Mouse (Mus musculus): ENCODE measurements around the gene Adamts18. TPM values are rescaled to one million over a fixed set of nuclear protein-coding genes. Genes with fewer than 3 reads are reported as not detected.

Gene Adamts18
- polyA plus RNA-seq, 1 experiment from 2014 or later, result 0.90 TPM

GRCm38 (mm10) chr8:113791061-113791460, 57.5 kb downstream of the Adamts18 start:
- Histone ChIP-seq H3K27me3 (ENCODE audit: control insufficient read depth, insufficient read depth, low read length) (no peaks in the 10 kb centered on the region), H3K4me2 (replicated peaks; ENCODE audit: low read depth) (no peak overlapping the region), H3K4me3 (ENCODE audit: low read depth, low read length) (no peak overlapping the region), H3K9me3 (ENCODE audit: control insufficient read depth, low read length) (no peaks in the 10 kb centered on the region), H3K27ac (replicated peaks) (no peak overlapping the region), H3K9ac (ENCODE audit: low read length) (no peak overlapping the region), H3K4me1 (replicated peaks; ENCODE audit: control insufficient read depth, insufficient read depth) (no peaks in the 10 kb centered on the region), H3K36me3 (ENCODE audit: control insufficient read depth, insufficient read depth, low read length) (no peaks in the 10 kb centered on the region)
- WGBS, result 72% methylated on average over 3 of the region's 3 CpGs
- TF ChIP-seq EP300 (optimal IDR thresholded peaks at IDR 0.05) (no peak), CTCF (IDR thresholded peaks at IDR 0.05; ENCODE audit: low read depth) (no peak)
- DNase-seq (ENCODE audit: low spot score), result no peak
- no peak for ATAC-seq (ENCODE audit: low FRiP score, low TSS enrichment)

- DNase-seq (ENCODE audit: low spot score), result no peak
- no peak for TF ChIP-seq CTCF (IDR thresholded peaks at IDR 0.05; ENCODE audit: low read depth)
- TF ChIP-seq EP300 (optimal IDR thresholded peaks at IDR 0.05), result no peak
- Histone ChIP-seq H3K4me3 (ENCODE audit: low read depth, low read length) (no peak overlapping the region), H3K27ac (replicated peaks) (no peak overlapping the region), H3K4me1 (replicated peaks; ENCODE audit: control insufficient read depth, insufficient read depth) (no peaks in the 10 kb centered on the region), H3K27me3 (ENCODE audit: control insufficient read depth, insufficient read depth, low read length) (no peaks in the 10 kb centered on the region), H3K9me3 (ENCODE audit: control insufficient read depth, low read length) (no peaks in the 10 kb centered on the region), H3K9ac (ENCODE audit: low read length) (no peak overlapping the region), H3K4me2 (replicated peaks; ENCODE audit: low read depth) (no peak overlapping the region), H3K36me3 (ENCODE audit: control insufficient read depth, insufficient read depth, low read length) (no peaks in the 10 kb centered on the region)
- WGBS, result 68% methylated on average over 3 of the region's 3 CpGs
- ATAC-seq (ENCODE audit: low FRiP score, low TSS enrichment), result no peak
Measured at GRCm38 (mm10) chr8:113783711-113784110, 64.8 kb downstream of the Adamts18 start.

- H3K27ac ChIP-seq (replicated peaks), result no peak overlapping the region
- no peak overlapping the region for H3K4me3 ChIP-seq (ENCODE audit: low read depth, low read length)
- H3K4me2 ChIP-seq (replicated peaks; ENCODE audit: low read depth), result no peak overlapping the region
- H3K36me3 ChIP-seq (ENCODE audit: control insufficient read depth, insufficient read depth, low read length), result no peaks in the 10 kb centered on the region
- H3K9me3 ChIP-seq (ENCODE audit: control insufficient read depth, low read length), result no peaks in the 10 kb centered on the region
- no peak for DNase-seq (ENCODE audit: low spot score)
- ATAC-seq (ENCODE audit: low FRiP score, low TSS enrichment), result no peak
- H3K27me3 ChIP-seq (ENCODE audit: control insufficient read depth, insufficient read depth, low read length), result no peaks in the 10 kb centered on the region
- 44% methylated on average over 2 of the region's 2 CpGs for WGBS
- no peak overlapping the region for H3K9ac ChIP-seq (ENCODE audit: low read length)
- TF ChIP-seq EP300 (optimal IDR thresholded peaks at IDR 0.05) (no peak), CTCF (IDR thresholded peaks at IDR 0.05; ENCODE audit: low read depth) (no peak)
- H3K4me1 ChIP-seq (replicated peaks; ENCODE audit: control insufficient read depth, insufficient read depth), result no peaks in the 10 kb centered on the region
Measured at GRCm38 (mm10) chr8:113781554-113781953, 67.0 kb downstream of the Adamts18 start.

- ATAC-seq (ENCODE audit: low FRiP score, low TSS enrichment) (no peak), DNase-seq (ENCODE audit: low spot score) (no peak)
- WGBS, result 82% methylated on average over 6 of the region's 6 CpGs
- no peak overlapping the region for H3K9ac ChIP-seq (ENCODE audit: low read length)
- no peaks in the 10 kb centered on the region for H3K27me3 ChIP-seq (ENCODE audit: control insufficient read depth, insufficient read depth, low read length)
- no peak overlapping the region for H3K4me3 ChIP-seq (ENCODE audit: low read depth, low read length)
- TF ChIP-seq CTCF (IDR thresholded peaks at IDR 0.05; ENCODE audit: low read depth), result peak; percentile 37
- no peak for TF ChIP-seq EP300 (optimal IDR thresholded peaks at IDR 0.05)
- H3K9me3 ChIP-seq (ENCODE audit: control insufficient read depth, low read length), result no peaks in the 10 kb centered on the region
- no peak overlapping the region for H3K27ac ChIP-seq (replicated peaks)
- no peaks in the 10 kb centered on the region for H3K4me1 ChIP-seq (replicated peaks; ENCODE audit: control insufficient read depth, insufficient read depth)
- H3K36me3 ChIP-seq (ENCODE audit: control insufficient read depth, insufficient read depth, low read length), result no peaks in the 10 kb centered on the region
- no peak overlapping the region for H3K4me2 ChIP-seq (replicated peaks; ENCODE audit: low read depth)
Measured at GRCm38 (mm10) chr8:113775361-113775760, 73.2 kb downstream of the Adamts18 start.

GRCm38 (mm10) chr8:113768861-113769410, 79.6 kb downstream of the Adamts18 start:
- H3K4me2 ChIP-seq (replicated peaks; ENCODE audit: low read depth), result no peak overlapping the region
- H3K27ac ChIP-seq (replicated peaks), result no peak overlapping the region
- no peaks in the 10 kb centered on the region for H3K36me3 ChIP-seq (ENCODE audit: control insufficient read depth, insufficient read depth, low read length)
- no peaks in the 10 kb centered on the region for H3K9me3 ChIP-seq (ENCODE audit: control insufficient read depth, low read length)
- TF ChIP-seq EP300 (optimal IDR thresholded peaks at IDR 0.05), result no peak
- no peak for TF ChIP-seq CTCF (IDR thresholded peaks at IDR 0.05; ENCODE audit: low read depth)
- DNase-seq (ENCODE audit: low spot score) (no peak), ATAC-seq (ENCODE audit: low FRiP score, low TSS enrichment) (no peak)
- no peak overlapping the region for H3K9ac ChIP-seq (ENCODE audit: low read length)
- H3K4me1 ChIP-seq (replicated peaks; ENCODE audit: control insufficient read depth, insufficient read depth), result no peaks in the 10 kb centered on the region
- 47% methylated on average over 8 of the region's 8 CpGs for WGBS
- H3K27me3 ChIP-seq (ENCODE audit: control insufficient read depth, insufficient read depth, low read length), result no peaks in the 10 kb centered on the region
- no peak overlapping the region for H3K4me3 ChIP-seq (ENCODE audit: low read depth, low read length)

GRCm38 (mm10) chr8:113765121-113765520, 83.4 kb downstream of the Adamts18 start:
- no peak for DNase-seq (ENCODE audit: low spot score)
- 62% methylated on average over 4 of the region's 4 CpGs for WGBS

More at GRCm38 (mm10) chr8:113765121-113765520, 83.4 kb downstream of the Adamts18 start:
- Histone ChIP-seq H3K4me2 (replicated peaks; ENCODE audit: low read depth) (no peak overlapping the region), H3K4me3 (ENCODE audit: low read depth, low read length) (no peak overlapping the region), H3K27ac (replicated peaks) (no peak overlapping the region), H3K9me3 (ENCODE audit: control insufficient read depth, low read length) (no peaks in the 10 kb centered on the region), H3K27me3 (ENCODE audit: control insufficient read depth, insufficient read depth, low read length) (no peaks in the 10 kb centered on the region), H3K4me1 (replicated peaks; ENCODE audit: control insufficient read depth, insufficient read depth) (no peaks in the 10 kb centered on the region), H3K36me3 (ENCODE audit: control insufficient read depth, insufficient read depth, low read length) (no peaks in the 10 kb centered on the region), H3K9ac (ENCODE audit: low read length) (no peak overlapping the region)
- TF ChIP-seq CTCF (IDR thresholded peaks at IDR 0.05; ENCODE audit: low read depth) (no peak), EP300 (optimal IDR thresholded peaks at IDR 0.05) (no peak)
- ATAC-seq (ENCODE audit: low FRiP score, low TSS enrichment), result no peak

Data from stomach, postnatal 0 days (tissue).